Mouse (Mus musculus) MEL (cell line): Measurements from ENCODE around the gene Scaf11. TPM values are rescaled to one million over a fixed set of nuclear protein-coding genes. Genes with fewer than 3 reads are reported as not detected.

Source experiments
- DNase-seq: peaks from one replicate; pipeline ENCODE4 v3.0.0; 2011; ENCODE audit warnings: low read depth, low spot score
- H3K27ac ChIP-seq: 2 replicates; pipeline ENCODE4 v1.5.1; 2012; ENCODE audit warnings: low read depth, mild to moderate bottlenecking, control low read depth, low read length, moderate library complexity; ENCODE audit not compliant: control insufficient read depth
- H3K27me3 ChIP-seq, 2 experiments: fragments of 150-350 bp in 1 of 2; sonication (generic) in 1 of 2; 2 replicates each; pipeline ENCODE4 v1.6.1; 2012; ENCODE audit warnings: low read length in 2 of 2, mild to moderate bottlenecking in 2 of 2, improper control_type of control experiment in 1 of 2, moderate library complexity in 1 of 2; ENCODE audit not compliant: insufficient read depth in 2 of 2, control insufficient read depth in 1 of 2
- H3K36me3 ChIP-seq, 2 experiments: 2 replicates each; pipeline ENCODE4 v1.6.1; 2012 to 2014; ENCODE audit warnings: low read length in 2 of 2, improper control_type of control experiment in 1 of 2, inconsistent platforms in 1 of 2, mild to moderate bottlenecking in 1 of 2; ENCODE audit not compliant: insufficient read depth in 2 of 2, control insufficient read depth in 1 of 2
- H3K4me1 ChIP-seq, 2 experiments: fragments of 150-350 bp in 1 of 2; sonication (generic) in 1 of 2; 2 replicates each; pipeline ENCODE4 v1.6.1; 2012; ENCODE audit warnings: low read length in 2 of 2, improper control_type of control experiment in 1 of 2, mild to moderate bottlenecking in 1 of 2; ENCODE audit not compliant: insufficient read depth in 2 of 2, control insufficient read depth in 1 of 2
- H3K4me3 ChIP-seq, 2 experiments: fragments of 150-350 bp in 1 of 2; sonication (generic) in 1 of 2; 2 replicates each; pipeline ENCODE4 v1.5.1; 2012; ENCODE audit warnings: low read depth in 2 of 2, low read length in 2 of 2, mild to moderate bottlenecking in 2 of 2, moderate library complexity in 2 of 2, control low read depth in 1 of 2, improper control_type of control experiment in 1 of 2; ENCODE audit not compliant: control insufficient read depth in 1 of 2, insufficient read depth in 1 of 2
- H3K79me2 ChIP-seq: 2 replicates; pipeline ENCODE4 v1.6.1; 2012; ENCODE audit warnings: mild to moderate bottlenecking, low read length, moderate library complexity; ENCODE audit not compliant: control insufficient read depth, poor library complexity, insufficient read depth
- H3K9ac ChIP-seq: 2 replicates; pipeline ENCODE4 v1.6.1; 2012; ENCODE audit warnings: low read depth, mild to moderate bottlenecking, control low read depth, low read length, moderate library complexity; ENCODE audit not compliant: control insufficient read depth, poor library complexity, severe bottlenecking
- H3K9me3 ChIP-seq: fragments of 150-350 bp; sonication (generic); replicated peaks from 2 replicates; pipeline ENCODE4 v1.6.1; 2012; ENCODE audit warnings: mild to moderate bottlenecking, low read length, improper control_type of control experiment, moderate library complexity; ENCODE audit not compliant: insufficient read depth
- CHD1 ChIP-seq: IDR thresholded peaks from 2 replicates; pipeline ENCODE4 v1.6.1; 2012; ENCODE audit warnings: low read depth, mild to moderate bottlenecking, inconsistent platforms, low read length, improper control_type of control experiment
- CTCF ChIP-seq, 3 experiments: IDR thresholded peaks in 2 of 3; conservative IDR thresholded peaks in 1 of 3; 2 replicates each; pipeline ENCODE4 v1.5.1; 2011 to 2012; ENCODE audit warnings: low read length in 3 of 3, low read depth in 2 of 3, mild to moderate bottlenecking in 2 of 3, improper control_type of control experiment in 1 of 3, inconsistent platforms in 1 of 3, mixed read lengths in 1 of 3, moderate library complexity in 1 of 3; ENCODE audit not compliant: control insufficient read depth in 1 of 3, insufficient read depth in 1 of 3, poor library complexity in 1 of 3, severe bottlenecking in 1 of 3
- ELF1 ChIP-seq: IDR thresholded peaks from 2 replicates; pipeline ENCODE4 v1.6.1; 2014; ENCODE audit warnings: low read depth, mild to moderate bottlenecking, inconsistent platforms, low read length, improper control_type of control experiment, moderate library complexity
- EP300 ChIP-seq, 2 experiments: IDR thresholded peaks; 2 replicates each; pipeline ENCODE4 v1.6.1; 2011; ENCODE audit warnings: improper control_type of control experiment in 2 of 2, low read length in 2 of 2, low read depth in 1 of 2, mild to moderate bottlenecking in 1 of 2
- GATA1 ChIP-seq: IDR thresholded peaks from 2 replicates; pipeline ENCODE4 v1.6.1; 2011; ENCODE audit warnings: low read depth, low read length, improper control_type of control experiment
- JUND ChIP-seq: IDR thresholded peaks from 2 replicates; pipeline ENCODE4 v1.6.1; 2011; ENCODE audit warnings: low read depth, mild to moderate bottlenecking, improper control_type of control experiment, low read length
- KAT2A ChIP-seq: conservative IDR thresholded peaks from 2 replicates; pipeline ENCODE4 v1.6.1; 2012; ENCODE audit warnings: low read depth, low read length, improper control_type of control experiment, inconsistent platforms
- MAFK ChIP-seq: IDR thresholded peaks from 2 replicates; pipeline ENCODE4 v1.6.1; 2011; ENCODE audit warnings: low read depth, mild to moderate bottlenecking, low read length, improper control_type of control experiment, borderline replicate concordance
- MAX ChIP-seq: IDR thresholded peaks from 2 replicates; pipeline ENCODE4 v1.6.1; 2011; ENCODE audit warnings: low read length, improper control_type of control experiment
- MYC ChIP-seq: IDR thresholded peaks from 2 replicates; pipeline ENCODE4 v1.6.1; 2011; ENCODE audit warnings: low read depth, mild to moderate bottlenecking, low read length, improper control_type of control experiment, moderate library complexity
- NRF1 ChIP-seq: IDR thresholded peaks from 2 replicates; pipeline ENCODE4 v1.6.1; 2014; ENCODE audit warnings: low read depth, mild to moderate bottlenecking, inconsistent platforms, low read length, improper control_type of control experiment, moderate library complexity; ENCODE audit not compliant: poor library complexity, insufficient read depth, severe bottlenecking
- POLR2A ChIP-seq, 2 experiments: IDR thresholded peaks; 2 replicates each; pipeline ENCODE4 v1.6.1; 2011 to 2012; ENCODE audit warnings: low read length in 2 of 2, mild to moderate bottlenecking in 2 of 2, control low read depth in 1 of 2, improper control_type of control experiment in 1 of 2, low read depth in 1 of 2, moderate library complexity in 1 of 2; ENCODE audit not compliant: control insufficient read depth in 1 of 2, insufficient read depth in 1 of 2, poor library complexity in 1 of 2
- POLR2AphosphoS2 ChIP-seq: IDR thresholded peaks from 2 replicates; pipeline ENCODE4 v1.6.1; 2011; ENCODE audit warnings: low read length, improper control_type of control experiment
- POLR2AphosphoS5 ChIP-seq: IDR thresholded peaks from 2 replicates; pipeline ENCODE4 v1.6.1; 2012; ENCODE audit warnings: low read depth, borderline replicate concordance, mild to moderate bottlenecking, inconsistent platforms, low read length, moderate library complexity, mixed read lengths
- RAD21 ChIP-seq: IDR thresholded peaks from 2 replicates; pipeline ENCODE4 v1.6.1; 2011; ENCODE audit warnings: mild to moderate bottlenecking, low read depth, low read length, improper control_type of control experiment
- RCOR1 ChIP-seq: IDR thresholded peaks from 2 replicates; pipeline ENCODE4 v1.6.1; 2012; ENCODE audit warnings: low read depth, mild to moderate bottlenecking, inconsistent platforms, low read length, improper control_type of control experiment
- SMC3 ChIP-seq: IDR thresholded peaks from 2 replicates; pipeline ENCODE4 v1.6.1; 2011; ENCODE audit warnings: low read depth, low read length, improper control_type of control experiment
- TBP ChIP-seq: IDR thresholded peaks from 2 replicates; pipeline ENCODE4 v1.8.0; 2011; ENCODE audit warnings: low read depth, low read length, improper control_type of control experiment
- TCF12 ChIP-seq: IDR thresholded peaks from 2 replicates; pipeline ENCODE4 v1.6.1; 2014; ENCODE audit warnings: low read depth, mild to moderate bottlenecking, inconsistent platforms, low read length, improper control_type of control experiment, moderate library complexity
- ZKSCAN1 ChIP-seq: IDR thresholded peaks from 2 replicates; pipeline ENCODE4 v1.6.1; 2012; ENCODE audit warnings: low read depth, mild to moderate bottlenecking, inconsistent platforms, low read length, improper control_type of control experiment, moderate library complexity
- ZMIZ1 ChIP-seq: IDR thresholded peaks from 2 replicates; pipeline ENCODE4 v1.6.1; 2012; ENCODE audit warnings: low read depth, mild to moderate bottlenecking, inconsistent platforms, low read length, improper control_type of control experiment, moderate library complexity
- polyA plus RNA-seq, 2 experiments: library from polyadenylated mRNA; stranded (reverse) in 1 of 2; unstranded in 1 of 2; fragments of >175 nt in 1 of 2; fragments of >200 nt in 1 of 2; gene quantifications; 2 replicates each; pipeline versions ENCODE4 v1.2.1 to v1.2.4; 2012; ENCODE audit warnings: low replicate concordance in 2 of 2, low read depth in 1 of 2; ENCODE audit not compliant: insufficient read length in 2 of 2, insufficient read depth in 1 of 2, missing spikeins in 1 of 2
- total RNA-seq: library from RNA; depleted of rRNA; stranded (reverse); fragments of 300-350 nt; gene quantifications from 2 replicates; pipeline ENCODE4 v1.2.3, GENCODE M21; 2012

Scaf11 gene
- total and polyA plus RNA-seq, 3 experiments = 137 to 242 (median 165) TPM

- no peaks in the 10 kb centered on the region for H3K79me2 ChIP-seq
- H3K4me3 ChIP-seq = no peak overlapping the region
- H3K36me3 ChIP-seq = peaks cover 0 to 86% of the 10 kb centered on the region in 2 experiments; a peak in 2 of 4 replicates
- TF ChIP-seq MYC = no peak
- no peak for TF ChIP-seq ZMIZ1
- no peak for TF ChIP-seq ZKSCAN1
- TF ChIP-seq RAD21 = no peak
- TF ChIP-seq GATA1 = no peak
- no peak for TF ChIP-seq MAX
- no peak for TF ChIP-seq NRF1
- TF ChIP-seq TCF12 = no peak
- TF ChIP-seq POLR2AphosphoS5 = no peak
- TF ChIP-seq KAT2A = no peak
- no peak for TF ChIP-seq TBP
- TF ChIP-seq RCOR1 = no peak
- TF ChIP-seq MAFK = no peak
- no peaks in the 10 kb centered on the region for H3K4me1 ChIP-seq
- H3K27ac ChIP-seq = no peak overlapping the region
- no peaks in the 10 kb centered on the region for H3K9me3 ChIP-seq
- no peak overlapping the region for H3K9ac ChIP-seq
- H3K27me3 ChIP-seq = no peaks in the 10 kb centered on the region
- no peak for DNase-seq
These were observed 42.5 kb downstream of the Scaf11 start for GRCm38 (mm10) chr15:96418161-96418560.

DNA sequence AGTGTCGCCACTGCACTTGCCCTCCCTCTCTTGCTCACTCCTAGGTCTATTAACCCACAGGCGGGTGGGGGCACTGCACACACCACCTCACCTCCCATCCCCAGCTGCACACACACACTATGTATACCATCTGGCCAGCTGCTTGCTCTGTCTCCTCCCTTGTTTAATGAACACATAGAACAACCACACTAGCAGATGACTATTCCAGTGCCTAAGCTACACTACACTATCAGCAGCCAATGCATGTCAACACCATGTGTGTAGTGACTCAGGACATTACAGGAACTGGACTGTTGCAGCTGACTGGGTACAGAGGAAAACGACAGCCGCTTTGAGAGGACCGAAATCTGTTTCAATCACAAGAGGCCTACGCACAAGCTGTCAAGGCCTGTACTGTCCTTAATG is 51.9 kb downstream of the Scaf11 start:
- no peak for DNase-seq

DNA sequence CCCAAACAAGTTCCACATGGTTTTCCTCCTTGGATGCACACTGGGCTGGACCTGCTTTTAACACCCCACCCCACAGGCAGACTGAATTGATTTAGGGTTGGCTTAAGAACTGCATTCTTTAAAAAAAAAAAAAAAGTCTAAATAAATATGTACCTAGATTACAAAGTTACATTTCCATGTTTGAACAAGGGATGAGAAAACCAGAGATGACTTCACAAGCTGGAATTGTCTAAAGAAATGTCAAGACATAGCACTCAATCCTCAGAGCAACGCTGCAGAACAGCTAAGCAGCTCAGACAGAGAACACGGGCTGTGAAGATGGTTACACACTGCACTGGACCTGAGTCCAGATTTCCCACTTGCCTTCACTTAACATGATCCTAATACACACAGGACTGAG is 53.5 kb downstream of the Scaf11 start:
- H3K4me3 ChIP-seq = no peak overlapping the region
- no peak overlapping the region for H3K27ac ChIP-seq
- no peaks in the 10 kb centered on the region for H3K9me3 ChIP-seq
- H3K36me3 ChIP-seq = peaks cover 0 to 9% of the 10 kb centered on the region in 2 experiments; a peak in 2 of 4 replicates
- DNase-seq = no peak
- no peaks in the 10 kb centered on the region for H3K4me1 ChIP-seq
- no peak overlapping the region for H3K9ac ChIP-seq
- no peaks in the 10 kb centered on the region for H3K27me3 ChIP-seq
- H3K79me2 ChIP-seq = no peaks in the 10 kb centered on the region
- 0 out of 4 replicates have a peak, but pooled peaks of 1 of the 2 experiments have one; percentile 29 for TF ChIP-seq POLR2A (IDR thresholded peaks at IDR 0.05; ENCODE audit: control insufficient read depth in 1 of 2, insufficient read depth in 1 of 2, low read depth in 1 of 2, low read length in 2 of 2, poor library complexity in 1 of 2)
- TF ChIP-seq CHD1 = no peak
- 0 out of 6 replicates have a peak, but pooled peaks of 1 of the 3 experiments have one; percentile 2 for TF ChIP-seq CTCF (IDR thresholded peaks at IDR 0.05 in 2 of 3, conservative IDR thresholded peaks at IDR 0.05 in 1 of 3; ENCODE audit: control insufficient read depth in 1 of 3, insufficient read depth in 1 of 3, low read depth in 2 of 3, low read length in 3 of 3, poor library complexity in 1 of 3, severe bottlenecking in 1 of 3)
- no peak for TF ChIP-seq JUND
- no peak for TF ChIP-seq EP300 (IDR thresholded peaks at IDR 0.05; ENCODE audit: low read depth in 1 of 2, low read length in 2 of 2)
- TF ChIP-seq ELF1 = no peak

More for the DNA sequence above, 51.9 kb downstream of the Scaf11 start:
- Histone ChIP-seq H3K79me2 (no peaks in the 10 kb centered on the region), H3K27ac (no peak overlapping the region), H3K36me3 (peaks cover 0 to 23% of the 10 kb centered on the region in 2 experiments; a peak in 2 of 4 replicates), H3K4me1 (no peaks in the 10 kb centered on the region), H3K27me3 (no peaks in the 10 kb centered on the region), H3K9me3 (no peaks in the 10 kb centered on the region), H3K9ac (no peak overlapping the region), H3K4me3 (no peak overlapping the region)
- TF ChIP-seq POLR2A (IDR thresholded peaks at IDR 0.05; ENCODE audit: control insufficient read depth in 1 of 2, insufficient read depth in 1 of 2, low read depth in 1 of 2, low read length in 2 of 2, poor library complexity in 1 of 2) (0 out of 4 replicates have a peak, but pooled peaks of 1 of the 2 experiments have one; percentile 5), POLR2AphosphoS5 (peak; percentile 69; the same call in 1 of the 2 replicates), POLR2AphosphoS2 (peak; percentile 53; the same call in 1 of the 2 replicates), SMC3 (no peak)
